Mouse (Mus musculus): ENCODE results near the gene Gm20388. TPM values are rescaled to one million over a fixed set of nuclear protein-coding genes. Genes with fewer than 3 reads are reported as not detected.

The Gm20388 gene
- polyA plus RNA-seq, 1 experiment from 2014 or later: 47.1 TPM

DNA sequence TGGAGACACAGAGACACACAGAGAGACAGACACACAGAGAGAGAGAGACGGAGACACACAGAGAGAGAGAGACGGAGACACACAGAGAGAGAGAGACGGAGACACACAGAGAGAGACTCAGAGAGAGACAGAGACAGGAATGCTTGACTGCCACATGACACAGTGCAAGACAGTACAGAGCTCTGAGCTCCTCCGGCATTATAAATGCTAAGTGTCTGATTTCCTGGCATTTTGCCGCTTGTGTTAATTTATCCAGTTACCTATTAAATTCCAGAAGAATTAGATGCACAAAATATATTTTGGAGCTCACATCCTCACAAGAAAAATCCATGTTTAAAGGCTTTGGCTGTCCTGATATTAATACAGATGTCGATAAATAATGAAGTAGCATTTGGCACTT lies 4274.4 kb downstream of the Gm20388 start:
- Histone ChIP-seq H3K36me3 (ENCODE audit: inconsistent target) (no peaks in the 10 kb centered on the region), H3K79me2 (ENCODE audit: inconsistent target) (no peaks in the 10 kb centered on the region), H3K4me3 (ENCODE audit: inconsistent target) (no peak overlapping the region), H3K27ac (no peak overlapping the region)
- 92% methylated on average over 6 of the region's 6 CpGs for WGBS (ENCODE audit: missing documents)

- Histone ChIP-seq H3K4me3 (ENCODE audit: inconsistent target) (no peak overlapping the region), H3K27ac (no peak overlapping the region), H3K79me2 (ENCODE audit: inconsistent target) (no peaks in the 10 kb centered on the region), H3K36me3 (ENCODE audit: inconsistent target) (no peaks in the 10 kb centered on the region)
- 87% methylated on average over 7 of the region's 7 CpGs for WGBS (ENCODE audit: missing documents)
These were observed 4279.7 kb downstream of the Gm20388 start for GRCm38 (mm10) chr8:124190388-124190787.

DNA sequence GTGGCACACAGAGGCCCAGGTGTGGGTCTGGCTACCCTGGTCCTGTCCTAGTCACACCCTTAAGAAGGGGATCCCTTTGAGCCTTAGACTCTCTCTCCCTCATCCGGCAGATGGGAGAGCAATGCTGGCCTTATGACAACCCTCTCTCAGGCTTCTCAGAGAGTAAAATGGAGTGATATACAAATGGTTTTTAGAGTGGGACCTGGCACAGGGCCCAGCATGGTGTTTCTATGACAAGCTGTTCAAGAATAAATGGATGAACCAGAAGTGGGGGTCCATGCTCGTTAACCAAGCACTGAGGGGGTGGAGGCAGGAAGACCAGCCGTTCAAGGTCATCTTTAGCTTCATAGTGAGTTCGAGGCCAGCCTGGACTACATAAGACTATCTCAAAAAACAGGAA lies 4281.6 kb downstream of the Gm20388 start:
- Histone ChIP-seq H3K36me3 (ENCODE audit: inconsistent target) (no peaks in the 10 kb centered on the region), H3K4me3 (ENCODE audit: inconsistent target) (no peak overlapping the region), H3K79me2 (ENCODE audit: inconsistent target) (no peaks in the 10 kb centered on the region), H3K27ac (no peak overlapping the region)
- 96% methylated on average over 4 of the region's 4 CpGs for WGBS (ENCODE audit: missing documents)

DNA sequence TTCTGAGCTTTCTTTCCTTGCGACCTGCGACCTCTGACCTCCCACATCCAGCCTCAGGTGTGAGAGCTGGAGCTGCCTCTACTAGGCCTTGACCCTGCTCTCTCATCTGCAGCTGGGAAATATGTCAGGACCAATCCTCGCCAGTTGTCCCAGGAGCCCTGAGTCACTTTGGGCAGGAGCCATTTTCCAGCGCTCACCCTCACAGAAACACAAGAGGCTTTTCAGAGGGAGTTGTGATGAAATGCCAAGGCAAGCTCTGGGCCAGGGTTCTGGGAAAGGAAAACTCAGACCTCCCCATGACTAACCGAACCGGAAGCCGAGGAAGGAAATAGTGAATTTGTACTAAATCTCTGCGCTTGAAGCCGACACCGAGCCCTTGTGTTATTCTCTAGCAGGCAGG lies 4282.3 kb downstream of the Gm20388 start:
- no peak overlapping the region for H3K27ac ChIP-seq
- no peaks in the 10 kb centered on the region for H3K79me2 ChIP-seq (ENCODE audit: inconsistent target)
- no peak overlapping the region for H3K4me3 ChIP-seq (ENCODE audit: inconsistent target)
- no peaks in the 10 kb centered on the region for H3K36me3 ChIP-seq (ENCODE audit: inconsistent target)
- WGBS (ENCODE audit: missing documents): 88% methylated on average over 10 of the region's 10 CpGs

GRCm38 (mm10) chr8:124193992-124194391 lies 4283.4 kb downstream of the Gm20388 start:
- WGBS (ENCODE audit: missing documents): 94% methylated on average over 3 of the region's 5 CpGs

DNA sequence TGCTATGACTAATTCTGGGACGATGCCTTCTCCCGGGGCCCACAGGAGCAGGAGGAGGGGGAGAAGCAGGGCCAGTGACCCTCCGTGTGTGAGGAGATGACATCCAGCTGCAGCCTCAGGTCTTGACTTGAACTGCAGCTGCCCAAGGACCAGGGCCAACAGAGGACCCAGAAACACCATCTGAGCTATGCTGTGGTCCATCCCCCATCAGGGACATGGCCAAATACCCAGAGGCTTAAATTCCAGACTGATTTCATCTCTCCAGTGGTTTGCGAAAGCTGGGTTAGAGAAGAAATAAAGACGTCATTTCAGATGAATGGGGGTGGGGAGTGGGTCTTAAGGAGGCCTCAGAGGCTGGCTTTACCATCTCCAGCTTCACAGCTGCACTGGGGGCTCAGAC lies 4285.6 kb downstream of the Gm20388 start:
- 77% methylated on average over 5 of the region's 5 CpGs for WGBS (ENCODE audit: missing documents)
- H3K79me2 ChIP-seq (ENCODE audit: inconsistent target): no peaks in the 10 kb centered on the region
- H3K36me3 ChIP-seq (ENCODE audit: inconsistent target): no peaks in the 10 kb centered on the region
- no peak overlapping the region for H3K27ac ChIP-seq
- no peak overlapping the region for H3K4me3 ChIP-seq (ENCODE audit: inconsistent target)

More at GRCm38 (mm10) chr8:124193992-124194391, 4283.4 kb downstream of the Gm20388 start:
- no peaks in the 10 kb centered on the region for H3K36me3 ChIP-seq (ENCODE audit: inconsistent target)
- H3K4me3 ChIP-seq (ENCODE audit: inconsistent target): no peak overlapping the region
- no peaks in the 10 kb centered on the region for H3K79me2 ChIP-seq (ENCODE audit: inconsistent target)
- no peak overlapping the region for H3K27ac ChIP-seq

DNA sequence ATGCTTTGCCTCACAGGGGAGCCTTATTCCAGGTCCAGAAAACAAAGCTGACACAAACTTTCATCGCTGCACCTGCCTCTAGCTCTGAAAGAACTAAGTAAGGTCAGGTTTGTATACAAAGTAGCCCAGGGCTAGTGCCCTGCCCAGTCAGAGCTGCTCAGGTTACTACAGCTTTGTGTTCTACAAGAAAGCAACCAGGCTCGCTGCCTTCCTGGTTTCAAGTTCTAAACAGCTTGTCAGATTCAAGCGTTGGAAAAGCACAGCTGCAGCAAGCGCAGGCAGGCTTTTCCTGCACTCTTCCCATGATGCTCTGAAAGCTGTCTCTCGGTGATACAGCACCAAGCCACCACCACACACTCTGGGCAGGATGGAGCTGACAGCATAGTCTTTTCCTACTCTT lies 4286.2 kb downstream of the Gm20388 start:
- no peak overlapping the region for H3K27ac ChIP-seq
- H3K79me2 ChIP-seq (ENCODE audit: inconsistent target): no peaks in the 10 kb centered on the region
- H3K36me3 ChIP-seq (ENCODE audit: inconsistent target): no peaks in the 10 kb centered on the region
- WGBS (ENCODE audit: missing documents): 77% methylated on average over 5 of the region's 5 CpGs
- no peak overlapping the region for H3K4me3 ChIP-seq (ENCODE audit: inconsistent target)

DNA sequence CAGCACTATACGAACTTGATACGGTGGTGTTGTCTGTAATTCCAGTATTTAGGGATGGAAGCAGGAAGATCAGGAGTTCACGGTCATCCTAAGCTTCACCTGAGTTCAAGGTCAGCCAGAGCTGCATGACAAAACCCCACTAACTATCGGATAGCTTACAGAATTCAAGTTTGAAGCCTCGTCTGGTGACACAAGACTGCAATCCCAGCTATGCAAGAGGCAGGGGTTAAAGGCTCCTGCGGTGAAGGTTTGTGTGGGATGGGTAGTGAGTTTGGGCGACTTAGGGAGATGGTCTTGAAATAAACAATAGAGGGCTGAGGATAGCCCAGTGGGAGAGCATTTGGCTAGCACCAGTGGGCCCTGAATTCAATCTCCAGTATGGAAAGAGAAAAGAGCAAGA lies 4287.6 kb downstream of the Gm20388 start:
- Histone ChIP-seq H3K27ac (no peak overlapping the region), H3K79me2 (ENCODE audit: inconsistent target) (no peaks in the 10 kb centered on the region), H3K4me3 (ENCODE audit: inconsistent target) (no peak overlapping the region), H3K36me3 (ENCODE audit: inconsistent target) (no peaks in the 10 kb centered on the region)
- 95% methylated on average over 7 of the region's 7 CpGs for WGBS (ENCODE audit: missing documents)

DNA sequence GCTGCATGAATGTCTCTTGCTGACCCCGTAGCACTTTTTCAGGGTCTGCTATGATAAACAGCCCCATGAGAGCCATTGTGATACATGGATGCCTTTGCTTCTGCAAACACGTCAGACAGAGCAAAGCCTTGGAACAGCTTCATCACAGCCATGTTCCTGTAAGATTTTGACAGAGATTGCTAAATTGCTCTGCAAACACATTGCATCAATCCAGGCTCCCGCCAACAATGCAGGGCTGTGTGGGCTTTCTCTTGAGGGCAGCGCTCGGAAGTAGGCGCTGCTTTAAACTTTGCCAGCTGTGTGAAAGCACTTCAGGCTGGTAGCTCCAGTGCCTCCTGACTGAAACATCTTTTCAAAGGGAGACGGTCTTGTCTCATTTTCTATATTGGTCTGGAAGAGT lies 4289.8 kb downstream of the Gm20388 start:
- 49% methylated on average over 7 of the region's 7 CpGs for WGBS (ENCODE audit: missing documents)
- H3K36me3 ChIP-seq (ENCODE audit: inconsistent target): no peaks in the 10 kb centered on the region
- H3K4me3 ChIP-seq (ENCODE audit: inconsistent target): no peak overlapping the region
- no peak overlapping the region for H3K27ac ChIP-seq
- no peaks in the 10 kb centered on the region for H3K79me2 ChIP-seq (ENCODE audit: inconsistent target)

DNA sequence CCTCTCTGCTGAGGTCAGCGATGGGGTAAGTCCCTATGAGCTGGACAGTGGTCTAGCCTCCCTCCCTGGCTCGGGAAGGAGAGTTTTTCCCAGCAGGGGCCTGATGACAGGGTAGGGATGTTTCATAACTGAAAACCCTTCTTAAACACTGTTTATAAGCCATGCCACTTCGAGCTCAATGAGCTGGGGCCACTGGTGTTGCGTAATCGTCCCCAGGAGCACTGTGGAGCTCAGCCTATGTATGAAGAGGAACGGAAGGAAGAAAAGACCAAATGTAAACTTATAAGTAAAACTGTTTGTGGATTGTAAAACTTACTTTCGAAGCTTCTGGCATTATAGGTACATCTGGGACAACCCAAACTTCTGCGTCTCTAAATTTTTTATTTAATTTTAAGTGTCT lies 4291.1 kb downstream of the Gm20388 start:
- Histone ChIP-seq H3K4me3 (ENCODE audit: inconsistent target) (no peak overlapping the region), H3K27ac (no peak overlapping the region), H3K36me3 (ENCODE audit: inconsistent target) (no peaks in the 10 kb centered on the region), H3K79me2 (ENCODE audit: inconsistent target) (no peaks in the 10 kb centered on the region)
- WGBS (ENCODE audit: missing documents): 31% methylated on average over 8 of the region's 8 CpGs

DNA sequence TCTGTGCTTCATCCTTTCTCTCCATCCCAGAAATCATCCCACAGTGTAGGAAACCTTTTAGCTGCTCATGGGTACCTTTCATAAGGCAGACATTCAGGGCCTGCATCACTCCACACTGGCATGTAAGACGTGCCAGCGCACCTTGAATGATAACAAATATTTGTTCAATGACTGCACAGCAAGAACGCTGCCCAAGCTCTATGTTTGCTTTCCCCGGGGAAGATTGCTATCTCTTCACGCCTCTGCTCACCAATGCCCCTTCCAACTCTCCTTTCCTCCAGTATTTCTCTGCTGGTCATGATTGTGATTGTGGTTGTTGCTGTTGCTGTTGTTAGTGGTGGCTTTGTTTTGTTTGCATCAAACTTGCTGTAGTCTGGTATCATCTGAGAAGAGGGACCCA lies 4292.3 kb downstream of the Gm20388 start:
- H3K79me2 ChIP-seq (ENCODE audit: inconsistent target): no peaks in the 10 kb centered on the region
- no peaks in the 10 kb centered on the region for H3K36me3 ChIP-seq (ENCODE audit: inconsistent target)
- H3K4me3 ChIP-seq (ENCODE audit: inconsistent target): no peak overlapping the region
- WGBS (ENCODE audit: missing documents): 90% methylated on average over 5 of the region's 5 CpGs
- no peak overlapping the region for H3K27ac ChIP-seq

DNA sequence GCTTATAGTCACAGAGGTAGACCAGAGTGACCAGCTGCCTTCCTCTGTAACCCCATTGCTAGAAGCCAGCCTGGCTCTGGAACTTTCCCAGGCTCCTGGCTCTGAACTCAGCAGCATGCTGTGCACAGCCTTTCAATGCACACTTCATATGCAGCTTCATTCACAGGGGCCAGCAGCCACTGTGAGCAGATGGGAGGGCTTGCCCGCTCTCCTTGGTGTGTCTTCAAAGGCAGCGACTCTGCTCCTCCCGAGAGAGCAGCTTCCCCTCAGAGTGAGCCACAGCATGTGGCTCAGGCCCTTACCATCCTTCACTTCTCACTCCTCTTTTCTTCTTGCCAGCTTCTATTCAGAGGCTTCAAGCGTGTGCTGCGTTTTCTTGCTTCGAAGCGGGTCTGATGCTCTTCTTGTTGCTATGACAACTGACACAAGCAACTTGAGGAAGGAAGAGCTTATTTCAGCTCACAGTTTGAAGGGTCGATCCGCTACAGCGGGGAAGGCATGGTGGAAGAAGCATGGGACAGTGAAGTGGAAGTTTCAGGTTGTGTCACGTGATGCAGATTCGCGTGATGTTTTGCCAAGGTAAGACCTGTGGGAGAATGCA lies 4293.5 kb downstream of the Gm20388 start:
- Histone ChIP-seq H3K79me2 (ENCODE audit: inconsistent target) (no peaks in the 10 kb centered on the region), H3K36me3 (ENCODE audit: inconsistent target) (no peaks in the 10 kb centered on the region), H3K4me3 (ENCODE audit: inconsistent target) (no peak overlapping the region), H3K27ac (no peak overlapping the region)
- WGBS (ENCODE audit: missing documents): 93% methylated on average over 13 of the region's 13 CpGs

- H3K4me3 ChIP-seq (ENCODE audit: inconsistent target): no peak overlapping the region
- H3K79me2 ChIP-seq (ENCODE audit: inconsistent target): no peaks in the 10 kb centered on the region
- H3K27ac ChIP-seq: no peak overlapping the region
- 76% methylated on average over 2 of the region's 2 CpGs for WGBS (ENCODE audit: missing documents)
- H3K36me3 ChIP-seq (ENCODE audit: inconsistent target): no peaks in the 10 kb centered on the region
These were observed 4301.5 kb downstream of the Gm20388 start for GRCm38 (mm10) chr8:124212148-124212547.

GRCm38 (mm10) chr8:124216951-124217350 lies 4306.3 kb downstream of the Gm20388 start:
- no peak overlapping the region for H3K4me3 ChIP-seq (ENCODE audit: inconsistent target)
- no peaks in the 10 kb centered on the region for H3K79me2 ChIP-seq (ENCODE audit: inconsistent target)
- H3K27ac ChIP-seq: no peak overlapping the region
- no peaks in the 10 kb centered on the region for H3K36me3 ChIP-seq (ENCODE audit: inconsistent target)

GRCm38 (mm10) chr8:124229883-124230282 lies 4319.2 kb downstream of the Gm20388 start:
- Histone ChIP-seq H3K27ac (peak overlapping the region; percentile 75), H3K4me3 (ENCODE audit: inconsistent target) (no peak overlapping the region), H3K36me3 (ENCODE audit: inconsistent target) (no peaks in the 10 kb centered on the region), H3K79me2 (ENCODE audit: inconsistent target) (peaks cover 31% of the 10 kb centered on the region)
- 20% methylated on average over 2 of the region's 2 CpGs for whole genome bisulfite sequencing (ENCODE audit: missing documents)

DNA sequence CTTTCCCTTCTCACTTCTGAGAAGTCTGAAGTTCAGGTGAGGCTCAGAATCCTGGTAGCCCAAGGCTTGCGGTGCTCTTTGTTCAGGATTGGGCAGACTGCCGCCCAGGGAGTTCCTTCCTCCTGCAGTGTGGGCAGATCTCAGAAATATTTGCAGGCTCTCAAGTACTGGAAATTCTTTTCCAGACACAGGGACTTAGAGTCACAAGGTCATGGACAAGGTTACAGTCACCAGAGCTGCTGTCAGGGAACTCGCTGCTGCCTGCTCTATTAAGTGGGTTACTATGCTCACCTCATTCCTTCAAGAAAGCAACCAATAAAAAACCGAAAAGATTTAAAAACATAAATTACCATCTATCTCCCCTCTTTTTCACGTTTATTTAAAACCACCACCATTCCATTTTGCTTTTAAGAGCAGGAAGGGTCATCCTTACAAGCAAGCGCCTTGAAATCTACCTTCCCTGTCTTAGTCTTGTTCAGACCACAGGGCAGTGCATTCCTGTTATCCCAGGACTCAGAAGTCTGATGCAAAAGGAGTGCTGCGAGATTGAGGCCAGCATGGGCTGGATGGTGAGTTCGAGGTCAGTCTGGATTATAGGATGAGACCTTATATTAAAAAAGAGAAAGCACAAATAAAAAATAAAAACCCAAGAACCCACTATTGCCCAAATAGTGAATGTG lies 4320.0 kb downstream of the Gm20388 start:
- Histone ChIP-seq H3K4me3 (ENCODE audit: inconsistent target) (peak overlapping the region; percentile 10; the same call in 1 of the 2 replicates), H3K27ac (peak overlapping the region; percentile 75), H3K79me2 (ENCODE audit: inconsistent target) (peaks cover 39% of the 10 kb centered on the region), H3K36me3 (ENCODE audit: inconsistent target) (no peaks in the 10 kb centered on the region)
- 50% methylated on average over 8 of the region's 8 CpGs for WGBS (ENCODE audit: missing documents)

Data from macrophage (primary cell).